13 mouse cellular contexts compared by ENCODE assay signal in genomic region chr9:44568083-44568455, GRCm38 (mm10). TPM values are rescaled to one million over a fixed set of nuclear protein-coding genes. Genes with fewer than 3 reads are reported as not detected.
A peak's percentile ranks its signal among the peaks of the same experiment; 100 is the strongest.
DNase-seq lines count a peak whose midpoint lies in the region; ATAC-seq and TF ChIP-seq lines count a peak whose summit lies in the region.
"Had no signal": no experiment of that assay in that cellular context is flagged by ENCODE, and none has a peak within 500 bp of the region (broad histone marks: within the 10 kb centered on the region; RNA-seq: fewer than 3 reads in every experiment).

No protein-coding gene starts in this region.

- H3K4me1 ChIP-seq in heart, postnatal 0 days (ENCODE audit: control insufficient read depth, insufficient read depth), result peaks cover 5% of the 10 kb centered on the region; the same call in 1 of the 2 replicates
- no peaks in the 10 kb centered on the region for H3K4me1 ChIP-seq in brown adipose tissue, adult 24 weeks (ENCODE audit: control insufficient read depth, insufficient read depth, insufficient read length, low read length)
- peaks cover 79% of the 10 kb centered on the region for H3K4me1 ChIP-seq in megakaryocyte, embryonic 14.5 days
- H3K4me1 ChIP-seq in kidney, adult 2 months (ENCODE audit: control insufficient read depth, insufficient read depth, low read length), result no peaks in the 10 kb centered on the region

- no peaks in the 10 kb centered on the region for H3K9me3 ChIP-seq in heart, postnatal 0 days (replicated peaks; ENCODE audit: control insufficient read depth, low read length)
- no peaks in the 10 kb centered on the region for H3K9me3 ChIP-seq in megakaryocyte, embryonic 14.5 days
- H3K9me3 ChIP-seq: forebrain, embryonic 12.5 days had no signal

- no peak for DNase-seq in heart, postnatal 0 days (ENCODE audit: low spot score)
- no peak for DNase-seq in heart, postnatal 36 days
- DNase-seq in CD4-positive helper T cell, adult 2 months (ENCODE audit: low read depth, low spot score), result peak; percentile 81
- no peak for DNase-seq in c-Kit-positive CD71-positive TER-119-positive erythroid progenitor cells, embryonic 14.5 days (ENCODE audit: low spot score)
- DNase-seq in kidney, adult 2 months, result no peak
- no peak for DNase-seq in cerebellum, adult 18-20 months
- DNase-seq: kidney, postnatal 4 days; right cerebral cortex, postnatal 14 days had no signal

- H3K4me3 ChIP-seq in heart, postnatal 0 days (ENCODE audit: low read depth, low read length), result no peak overlapping the region
- no peak overlapping the region for H3K4me3 ChIP-seq in brown adipose tissue, adult 24 weeks (ENCODE audit: insufficient read depth, low read depth, low read length)
- peak overlapping the region; percentile 88 for H3K4me3 ChIP-seq in megakaryocyte, embryonic 14.5 days (replicated peaks)
- no peak overlapping the region for H3K4me3 ChIP-seq in kidney, adult 2 months (ENCODE audit: insufficient read depth, low read depth, low read length)
- H3K4me3 ChIP-seq: forebrain, embryonic 12.5 days had no signal

- peak overlapping the region; percentile 18; the same call in 1 of the 2 replicates for H3K4me2 ChIP-seq in heart, postnatal 0 days (ENCODE audit: low read depth, low read length)
- H3K4me2 ChIP-seq: forebrain, embryonic 12.5 days; hindbrain, embryonic 14.5 days had no signal

- no peak; the same call in 1 of the 2 replicates for ATAC-seq in heart, postnatal 0 days (ENCODE audit: insufficient read depth, low read depth)

- 51% methylated on average over 7 of the region's 7 CpGs for WGBS in heart, postnatal 0 days
- 45% methylated on average over 7 of the region's 7 CpGs for WGBS in kidney, adult 2 months

- H3K27ac ChIP-seq in heart, postnatal 0 days (ENCODE audit: low read depth), result peak overlapping the region; percentile 76
- peak overlapping the region; percentile 75; the same call in 1 of the 2 replicates for H3K27ac ChIP-seq in brown adipose tissue, adult 24 weeks (replicated peaks; ENCODE audit: low read depth, low read length)
- H3K27ac ChIP-seq in kidney, adult 2 months (ENCODE audit: insufficient read depth, low read depth, low read length), result no peak overlapping the region; the same call in 1 of the 2 replicates
- H3K27ac ChIP-seq: forebrain, embryonic 12.5 days; hindbrain, embryonic 14.5 days had no signal

- TF ChIP-seq CTCF in heart, postnatal 0 days (IDR thresholded peaks at IDR 0.05; ENCODE audit: low read depth), result no peak
- TF ChIP-seq CTCF in kidney, adult 2 months (conservative IDR thresholded peaks at IDR 0.05; ENCODE audit: insufficient read depth, insufficient read length, low read depth, low read length), result no peak

- intact Hi-C loops in heart, postnatal 36 days (cut with DNase I), result no loop called here

- TF ChIP-seq EP300 in heart, postnatal 0 days (IDR thresholded peaks at IDR 0.05; ENCODE audit: low read depth), result no peak

- no peaks in the 10 kb centered on the region for H3K36me3 ChIP-seq in heart, postnatal 0 days (replicated peaks; ENCODE audit: control insufficient read depth, insufficient read depth, low read length)
- no peaks in the 10 kb centered on the region for H3K36me3 ChIP-seq in megakaryocyte, embryonic 14.5 days (replicated peaks; ENCODE audit: low read length)
- H3K36me3 ChIP-seq in kidney, adult 2 months (ENCODE audit: control insufficient read depth, insufficient read depth, low read length), result no peaks in the 10 kb centered on the region
- H3K36me3 ChIP-seq: forebrain, embryonic 12.5 days had no signal

- H3K9ac ChIP-seq in heart, postnatal 0 days (replicated peaks; ENCODE audit: low read depth, low read length), result 0 out of 2 replicates have a peak overlapping the region, but pooled peaks have one; percentile 5
- H3K9ac ChIP-seq: forebrain, embryonic 12.5 days; hindbrain, embryonic 14.5 days had no signal

- no peak for TF ChIP-seq POLR2A in kidney, adult 2 months (IDR thresholded peaks at IDR 0.05; ENCODE audit: low read depth, low read length)

- H3K27me3 ChIP-seq in heart, postnatal 0 days (ENCODE audit: control insufficient read depth, insufficient read depth, low read length), result no peaks in the 10 kb centered on the region
- no peaks in the 10 kb centered on the region for H3K27me3 ChIP-seq in megakaryocyte, embryonic 14.5 days (replicated peaks)
- H3K27me3 ChIP-seq in kidney, adult 2 months (replicated peaks; ENCODE audit: control insufficient read depth, insufficient read depth, low read length), result no peaks in the 10 kb centered on the region
- H3K27me3 ChIP-seq: forebrain, embryonic 12.5 days had no signal

RNA-seq across cellular contexts. Expression of gene Cxcr5, which starts 6.4 kb away (rescaled TPM):
- total RNA-seq in heart, postnatal 0 days (2014; rRNA removed; ENCODE audit: low replicate concordance), result not detected in 2 replicates
- not detected in 2 replicates for polyA plus RNA-seq in heart, postnatal 0 days (2015; fragmentation: Nextera tagmentation; extraction: Ambion mirVana)
- total RNA-seq in heart, postnatal 36 days (2021), result under 1 TPM; 0.22 to 0.47 TPM
- polyA plus RNA-seq in brown adipose tissue, adult 24 weeks (2012; ENCODE audit: insufficient read depth, insufficient read length, missing spikeins), result not detected in 2 replicates
- not detected in 2 replicates for polyA plus RNA-seq in megakaryocyte, embryonic 14.5 days (2012; ENCODE audit: insufficient read depth, low replicate concordance)
- 0.20 and 4.0 TPM in 2 replicates for polyA plus RNA-seq in kidney, adult 2 months (2012; rRNA removed)
- polyA plus RNA-seq: hindbrain, embryonic 14.5 days; neural tube, embryonic 14.5 days had no signal

RNA-seq across cellular contexts. Expression of gene Ddx6, which starts 36.6 kb away (rescaled TPM):
- 30.9 and 33.9 TPM in 2 replicates for total RNA-seq in heart, postnatal 0 days (2014; rRNA removed; ENCODE audit: low replicate concordance)
- 10.5 and 11.0 TPM in 2 replicates for polyA plus RNA-seq in heart, postnatal 0 days (2015; fragmentation: Nextera tagmentation; extraction: Ambion mirVana)
- total RNA-seq in heart, postnatal 36 days (2021), result 10 to 100 TPM; 82.0 to 85.0 TPM
- polyA plus RNA-seq in brown adipose tissue, adult 24 weeks (2012; ENCODE audit: insufficient read depth, insufficient read length, missing spikeins), result 56.9 and 60.7 TPM in 2 replicates
- polyA plus RNA-seq in megakaryocyte, embryonic 14.5 days (2012; ENCODE audit: insufficient read depth, low replicate concordance), result 4.1 and 10.8 TPM in 2 replicates
- polyA plus RNA-seq in kidney, adult 2 months (2012; rRNA removed), result 18.1 and 20.8 TPM in 2 replicates
